Mouse (Mus musculus): Measurements from ENCODE around the gene Cygb. TPM values are rescaled to one million over a fixed set of nuclear protein-coding genes. Genes with fewer than 3 reads are reported as not detected.

Gene Cygb
- polyA plus RNA-seq (2014; fragmentation: Nextera tagmentation; extraction: Ambion mirVana), result 19.9 and 20.8 TPM in 2 replicates

- WGBS, result 4% methylated on average over 28 of the region's 28 CpGs
- H3K4me3 ChIP-seq (ENCODE audit: low read depth, low read length), result peak within 1 kb of the TSS; percentile 53
- H3K9me3 ChIP-seq (ENCODE audit: control insufficient read depth, low read depth, low read length), result no peaks in the 10 kb centered on the region
- peak within 1 kb of the TSS; percentile 91 for H3K4me2 ChIP-seq (replicated peaks; ENCODE audit: low read depth, low read length)
- H3K36me3 ChIP-seq (ENCODE audit: control insufficient read depth, insufficient read depth, low read length), result no peaks in the 10 kb centered on the region
- no peaks in the 10 kb centered on the region for H3K27me3 ChIP-seq (ENCODE audit: control insufficient read depth, insufficient read depth, low read length)
- no peak for ATAC-seq (ENCODE audit: insufficient number of reproducible peaks, insufficient read depth, low FRiP score, low read depth)
- H3K4me1 ChIP-seq (ENCODE audit: control insufficient read depth, insufficient read depth, low read length), result peaks cover 18% of the 10 kb centered on the region; the same call in 1 of the 2 replicates
- H3K27ac ChIP-seq (ENCODE audit: low read length), result no peak within 1 kb of the TSS
- peak within 1 kb of the TSS; percentile 28; the same call in 1 of the 2 replicates for H3K9ac ChIP-seq (replicated peaks; ENCODE audit: low read depth, low read length)
Measured at GRCm38 (mm10) chr11:116654255-116654821, at the start of gene Cygb. Gene Cygb (minus strand): TSS chr11:116654313.

DNA sequence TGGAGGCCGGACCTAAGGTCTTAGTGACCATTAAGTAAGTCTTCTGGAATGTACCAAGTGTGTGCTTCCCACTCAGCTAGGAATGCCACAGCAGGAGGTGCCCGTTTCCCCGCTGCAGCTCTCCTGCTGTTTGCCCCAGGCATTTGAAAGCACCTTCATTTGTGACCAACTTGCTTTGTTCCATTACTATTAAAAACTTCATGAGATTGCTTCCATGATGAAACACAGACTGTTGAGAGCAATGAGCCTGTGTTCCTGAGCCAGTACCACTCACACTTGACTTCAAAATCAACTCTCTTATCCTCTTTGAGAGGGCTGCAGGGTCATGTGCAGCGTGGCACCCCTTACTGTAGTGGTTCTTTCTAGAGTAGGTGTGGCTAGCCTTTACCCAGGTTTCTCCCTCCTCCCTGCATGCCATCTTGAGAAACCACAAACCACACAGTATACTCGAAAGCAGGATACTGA lies 47.3 kb upstream of the Cygb start:
- Histone ChIP-seq H3K4me2 (replicated peaks; ENCODE audit: low read depth, low read length) (no peak overlapping the region), H3K36me3 (ENCODE audit: control insufficient read depth, insufficient read depth, low read length) (no peaks in the 10 kb centered on the region), H3K27me3 (ENCODE audit: control insufficient read depth, insufficient read depth, low read length) (no peaks in the 10 kb centered on the region), H3K9me3 (ENCODE audit: control insufficient read depth, low read depth, low read length) (no peaks in the 10 kb centered on the region), H3K9ac (replicated peaks; ENCODE audit: low read depth, low read length) (no peak overlapping the region), H3K4me1 (ENCODE audit: control insufficient read depth, insufficient read depth, low read length) (no peaks in the 10 kb centered on the region), H3K27ac (ENCODE audit: low read length) (no peak overlapping the region), H3K4me3 (ENCODE audit: low read depth, low read length) (no peak overlapping the region)
- no peak for ATAC-seq (ENCODE audit: insufficient number of reproducible peaks, insufficient read depth, low FRiP score, low read depth)
- WGBS, result 51% methylated on average over 5 of the region's 5 CpGs

GRCm38 (mm10) chr11:116697521-116697920 lies 43.4 kb upstream of the Cygb start:
- Histone ChIP-seq H3K27ac (ENCODE audit: low read length) (no peak overlapping the region), H3K27me3 (ENCODE audit: control insufficient read depth, insufficient read depth, low read length) (0 out of 2 replicates have a peak, but pooled peaks cover 9% of the 10 kb centered on the region), H3K4me1 (ENCODE audit: control insufficient read depth, insufficient read depth, low read length) (0 out of 2 replicates have a peak, but pooled peaks cover 6% of the 10 kb centered on the region), H3K9me3 (ENCODE audit: control insufficient read depth, low read depth, low read length) (no peaks in the 10 kb centered on the region), H3K36me3 (ENCODE audit: control insufficient read depth, insufficient read depth, low read length) (no peaks in the 10 kb centered on the region), H3K4me2 (replicated peaks; ENCODE audit: low read depth, low read length) (no peak overlapping the region), H3K9ac (replicated peaks; ENCODE audit: low read depth, low read length) (no peak overlapping the region), H3K4me3 (ENCODE audit: low read depth, low read length) (no peak overlapping the region)
- ATAC-seq (ENCODE audit: insufficient number of reproducible peaks, insufficient read depth, low FRiP score, low read depth), result no peak
- WGBS, result 56% methylated on average over 9 of the region's 9 CpGs

DNA sequence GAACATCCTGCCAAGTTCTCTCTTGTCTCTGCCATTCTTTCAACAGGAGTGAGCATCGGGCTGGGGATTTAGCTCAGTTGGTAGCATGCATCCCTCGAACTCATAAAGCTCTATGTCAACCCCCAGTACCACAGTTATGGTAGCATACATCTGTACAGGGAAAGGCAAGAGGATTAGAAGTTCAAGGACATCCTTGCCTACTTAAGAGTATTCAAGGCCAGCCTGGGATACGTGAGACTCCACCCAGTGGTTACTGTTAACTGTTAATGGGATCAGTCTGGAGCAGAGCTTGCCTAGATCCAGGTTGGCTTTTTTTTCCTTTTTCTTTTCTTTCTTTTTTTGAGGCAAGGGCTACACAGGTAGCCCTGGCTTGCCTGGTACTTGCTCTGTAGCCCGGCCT lies 42.3 kb upstream of the Cygb start:
- H3K4me1 ChIP-seq (ENCODE audit: control insufficient read depth, insufficient read depth, low read length), result 0 out of 2 replicates have a peak, but pooled peaks cover 6% of the 10 kb centered on the region
- ATAC-seq (ENCODE audit: insufficient number of reproducible peaks, insufficient read depth, low FRiP score, low read depth), result no peak
- no peak overlapping the region for H3K27ac ChIP-seq (ENCODE audit: low read length)
- no peak overlapping the region for H3K4me3 ChIP-seq (ENCODE audit: low read depth, low read length)
- H3K9ac ChIP-seq (replicated peaks; ENCODE audit: low read depth, low read length), result no peak overlapping the region
- 87% methylated on average over 4 of the region's 4 CpGs for WGBS
- H3K4me2 ChIP-seq (replicated peaks; ENCODE audit: low read depth, low read length), result no peak overlapping the region
- no peaks in the 10 kb centered on the region for H3K36me3 ChIP-seq (ENCODE audit: control insufficient read depth, insufficient read depth, low read length)
- H3K9me3 ChIP-seq (ENCODE audit: control insufficient read depth, low read depth, low read length), result no peaks in the 10 kb centered on the region
- H3K27me3 ChIP-seq (ENCODE audit: control insufficient read depth, insufficient read depth, low read length), result 0 out of 2 replicates have a peak, but pooled peaks cover 9% of the 10 kb centered on the region

GRCm38 (mm10) chr11:116695194-116695880 lies 41.2 kb upstream of the Cygb start:
- H3K27ac ChIP-seq (ENCODE audit: low read length), result no peak overlapping the region
- no peak for ATAC-seq (ENCODE audit: insufficient number of reproducible peaks, insufficient read depth, low FRiP score, low read depth)
- H3K9me3 ChIP-seq (ENCODE audit: control insufficient read depth, low read depth, low read length), result no peaks in the 10 kb centered on the region
- no peak overlapping the region for H3K4me3 ChIP-seq (ENCODE audit: low read depth, low read length)
- 0 out of 2 replicates have a peak, but pooled peaks cover 6% of the 10 kb centered on the region for H3K4me1 ChIP-seq (ENCODE audit: control insufficient read depth, insufficient read depth, low read length)
- 0 out of 2 replicates have a peak, but pooled peaks cover 9% of the 10 kb centered on the region for H3K27me3 ChIP-seq (ENCODE audit: control insufficient read depth, insufficient read depth, low read length)
- H3K36me3 ChIP-seq (ENCODE audit: control insufficient read depth, insufficient read depth, low read length), result no peaks in the 10 kb centered on the region
- peak overlapping the region; percentile 85; the same call in 1 of the 2 replicates for H3K4me2 ChIP-seq (replicated peaks; ENCODE audit: low read depth, low read length)
- H3K9ac ChIP-seq (replicated peaks; ENCODE audit: low read depth, low read length), result no peak overlapping the region
- 36% methylated on average over 23 of the region's 23 CpGs for WGBS

GRCm38 (mm10) chr11:116694250-116695193 lies 40.4 kb upstream of the Cygb start:
- Histone ChIP-seq H3K27ac (ENCODE audit: low read length) (peak overlapping the region; percentile 89), H3K9ac (replicated peaks; ENCODE audit: low read depth, low read length) (peak overlapping the region; percentile 63)
- 2% methylated on average over 73 of the region's 73 CpGs for WGBS

DNA sequence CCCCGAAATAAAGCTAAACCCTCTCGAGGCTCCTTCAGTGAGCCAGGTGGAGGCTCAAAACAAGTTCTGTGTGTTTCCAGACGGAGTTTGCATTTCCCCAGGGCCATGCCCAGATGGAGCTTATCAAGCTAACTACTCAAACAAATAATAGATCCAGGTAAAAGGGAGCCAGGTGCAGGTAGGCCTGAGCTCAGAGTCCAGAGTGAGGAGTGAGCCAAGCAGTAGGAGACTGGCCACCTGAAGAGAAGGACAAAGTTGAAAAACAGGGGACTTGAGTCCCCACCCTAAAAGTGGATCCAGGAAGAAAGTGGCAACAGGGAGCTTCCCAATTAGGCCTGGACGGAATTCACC lies 39.8 kb upstream of the Cygb start:
- Histone ChIP-seq H3K4me1 (ENCODE audit: control insufficient read depth, insufficient read depth, low read length) (0 out of 2 replicates have a peak, but pooled peaks cover 6% of the 10 kb centered on the region), H3K27me3 (ENCODE audit: control insufficient read depth, insufficient read depth, low read length) (0 out of 2 replicates have a peak, but pooled peaks cover 9% of the 10 kb centered on the region), H3K9me3 (ENCODE audit: control insufficient read depth, low read depth, low read length) (no peaks in the 10 kb centered on the region), H3K4me2 (replicated peaks; ENCODE audit: low read depth, low read length) (peak overlapping the region; percentile 85), H3K27ac (ENCODE audit: low read length) (peak overlapping the region; percentile 89), H3K9ac (replicated peaks; ENCODE audit: low read depth, low read length) (peak overlapping the region; percentile 63), H3K4me3 (ENCODE audit: low read depth, low read length) (peak overlapping the region; percentile 51), H3K36me3 (ENCODE audit: control insufficient read depth, insufficient read depth, low read length) (no peaks in the 10 kb centered on the region)
- ATAC-seq (ENCODE audit: insufficient number of reproducible peaks, insufficient read depth, low FRiP score, low read depth), result peak; percentile 59; the same call in 1 of the 2 replicates
- 36% methylated on average over 4 of the region's 4 CpGs for WGBS

More at GRCm38 (mm10) chr11:116694250-116695193, 40.4 kb upstream of the Cygb start:
- 0 out of 2 replicates have a peak, but pooled peaks cover 6% of the 10 kb centered on the region for H3K4me1 ChIP-seq (ENCODE audit: control insufficient read depth, insufficient read depth, low read length)
- H3K4me3 ChIP-seq (ENCODE audit: low read depth, low read length), result peak overlapping the region; percentile 51
- no peaks in the 10 kb centered on the region for H3K9me3 ChIP-seq (ENCODE audit: control insufficient read depth, low read depth, low read length)
- ATAC-seq (ENCODE audit: insufficient number of reproducible peaks, insufficient read depth, low FRiP score, low read depth), result peak; percentile 85
- 0 out of 2 replicates have a peak, but pooled peaks cover 9% of the 10 kb centered on the region for H3K27me3 ChIP-seq (ENCODE audit: control insufficient read depth, insufficient read depth, low read length)
- H3K4me2 ChIP-seq (replicated peaks; ENCODE audit: low read depth, low read length), result peak overlapping the region; percentile 85
- H3K36me3 ChIP-seq (ENCODE audit: control insufficient read depth, insufficient read depth, low read length), result no peaks in the 10 kb centered on the region

All from stomach, embryonic 14.5 days (tissue).